Mouse (Mus musculus) stomach, embryonic 14.5 days (tissue): Measurements from ENCODE around the gene Ifna14. TPM values are rescaled to one million over a fixed set of nuclear protein-coding genes. Genes with fewer than 3 reads are reported as not detected.

Experiments used
- ATAC-seq: fragments of 200-750 bp; cut with Nextera tagmentation; 2 replicates; pipeline ENCODE4 v1.8.0; 2017; ENCODE audit warnings: low read depth, moderate TSS enrichment; ENCODE audit not compliant: insufficient number of reproducible peaks, insufficient read depth, low FRiP score
- H3K27ac ChIP-seq: fragments of 300-500 bp; sonication (generic); 2 replicates; pipeline ENCODE4 v1.5.1; 2014; ENCODE audit warnings: mild to moderate bottlenecking, low read length, moderate library complexity, mixed read lengths
- H3K27me3 ChIP-seq: fragments of 300-500 bp; sonication (generic); 2 replicates; pipeline ENCODE4 v1.6.1; 2014; ENCODE audit warnings: low read length, control low read depth, mixed read lengths; ENCODE audit not compliant: control insufficient read depth, insufficient read depth
- H3K36me3 ChIP-seq: fragments of 300-500 bp; sonication (generic); 2 replicates; pipeline ENCODE4 v1.6.1; 2014; ENCODE audit warnings: mild to moderate bottlenecking, control low read depth, low read length, moderate library complexity, mixed read lengths; ENCODE audit not compliant: control insufficient read depth, insufficient read depth
- H3K4me1 ChIP-seq: fragments of 300-500 bp; sonication (generic); 2 replicates; pipeline ENCODE4 v1.6.1; 2014; ENCODE audit warnings: low read length, control low read depth, mixed read lengths; ENCODE audit not compliant: control insufficient read depth, insufficient read depth
- H3K4me2 ChIP-seq: fragments of 300-500 bp; sonication (generic); replicated peaks from 2 replicates; pipeline ENCODE4 v1.6.1; 2014; ENCODE audit warnings: low read depth, low read length, control low read depth
- H3K4me3 ChIP-seq: fragments of 300-500 bp; sonication (generic); 2 replicates; pipeline ENCODE4 v1.5.1; 2014; ENCODE audit warnings: low read depth, low read length, control low read depth
- H3K9ac ChIP-seq: fragments of 300-500 bp; sonication (generic); replicated peaks from 2 replicates; pipeline ENCODE4 v1.6.1; 2014; ENCODE audit warnings: low read depth, mild to moderate bottlenecking, control low read depth, low read length, moderate library complexity, mixed read lengths
- H3K9me3 ChIP-seq: fragments of 300-500 bp; sonication (generic); 2 replicates; pipeline ENCODE4 v1.6.1; 2016; ENCODE audit warnings: low read depth, low read length, control low read depth; ENCODE audit not compliant: control insufficient read depth
- WGBS: fragments of 180-500 bp; shearing (Covaris S2); extraction: QIAGEN DNeasy Blood & Tissue Kit; methylation state at CpG from one replicate; pipeline ENCODE4 v1.1.7; 2014; 5-methylcytosine and 5-hydroxymethylcytosine counted together
- polyA plus RNA-seq: library from polyadenylated mRNA; unstranded; fragments of >200 nt; fragmentation: Nextera tagmentation; extraction: Ambion mirVana; gene quantifications from 2 replicates; pipeline ENCODE4 v1.2.1, GENCODE M21; 2014

Gene Ifna14
- polyA plus RNA-seq, 1 experiment from 2014 or later: not detected

DNA sequence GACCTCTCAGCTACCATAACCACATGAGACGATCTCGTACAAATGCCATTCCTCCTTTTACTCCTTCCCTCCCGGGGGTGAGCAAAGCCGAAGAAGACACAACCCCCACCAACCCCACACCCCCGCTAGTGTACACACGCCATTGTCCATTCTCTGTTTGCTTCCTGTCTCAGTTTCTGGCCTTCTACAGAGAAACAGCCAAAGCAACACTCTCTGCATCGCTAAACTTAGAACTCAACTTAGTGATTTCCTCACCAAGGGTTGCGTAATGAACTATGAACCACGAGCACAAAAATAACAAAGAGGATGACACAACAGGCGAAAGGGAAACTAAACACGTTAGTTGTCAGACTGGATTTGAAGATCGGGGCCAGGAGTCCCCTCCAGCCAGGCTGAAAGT, 34.3 kb downstream of the Ifna14 start:
- ATAC-seq: no peak
- no peaks in the 10 kb centered on the region for H3K36me3 ChIP-seq
- WGBS: 63% methylated on average over 12 of the region's 12 CpGs
- H3K4me1 ChIP-seq: 0 out of 2 replicates have a peak, but pooled peaks cover 2% of the 10 kb centered on the region
- no peak overlapping the region for H3K4me3 ChIP-seq
- H3K9me3 ChIP-seq: no peaks in the 10 kb centered on the region
- H3K27me3 ChIP-seq: no peaks in the 10 kb centered on the region
- no peak overlapping the region for H3K4me2 ChIP-seq
- no peak overlapping the region for H3K9ac ChIP-seq
- no peak overlapping the region; the same call in 1 of the 2 replicates for H3K27ac ChIP-seq

DNA sequence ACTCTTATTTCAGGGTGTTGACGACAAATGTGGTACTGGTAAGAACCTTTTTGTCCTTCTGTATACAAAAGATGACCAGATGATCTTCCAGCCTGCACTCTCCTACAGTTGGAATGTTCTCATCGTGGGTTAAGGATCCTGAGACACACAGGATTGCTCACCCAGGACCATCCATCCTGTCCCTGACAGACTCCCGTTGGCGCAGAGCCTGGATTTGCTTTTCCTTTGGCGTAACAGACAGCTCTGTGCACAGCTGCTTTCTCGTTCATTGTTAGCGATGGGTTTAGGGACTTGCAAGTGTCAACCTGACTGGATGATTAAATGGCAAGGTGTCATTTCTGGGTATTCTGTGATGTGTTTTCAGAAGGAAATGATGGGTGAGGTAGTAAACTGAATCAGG, 35.0 kb downstream of the Ifna14 start:
- Histone ChIP-seq H3K4me2 (no peak overlapping the region), H3K27me3 (no peaks in the 10 kb centered on the region), H3K4me3 (no peak overlapping the region), H3K27ac (no peak overlapping the region), H3K4me1 (0 out of 2 replicates have a peak, but pooled peaks cover 2% of the 10 kb centered on the region), H3K36me3 (no peaks in the 10 kb centered on the region), H3K9ac (no peak overlapping the region), H3K9me3 (no peaks in the 10 kb centered on the region)
- 22% methylated on average over 7 of the region's 7 CpGs for WGBS
- ATAC-seq: no peak

DNA sequence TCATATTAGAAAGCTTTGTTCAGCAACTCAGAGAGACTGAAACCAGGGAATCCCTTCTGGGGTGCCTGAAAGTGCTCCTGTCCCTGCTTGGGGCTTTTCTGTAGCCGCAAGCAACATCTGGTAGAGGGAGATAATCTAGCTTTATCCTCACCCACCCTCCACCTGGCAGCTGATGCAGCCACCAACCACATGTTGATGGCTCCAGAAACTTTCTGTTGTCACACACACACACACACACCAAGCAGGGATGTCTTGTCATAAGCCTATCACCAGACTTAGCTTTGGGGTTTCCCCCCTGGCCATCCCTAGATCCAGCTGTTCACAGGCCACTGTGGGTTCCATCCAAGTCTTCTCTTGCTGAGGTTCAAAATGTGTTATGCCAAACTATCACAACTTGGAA, 35.9 kb downstream of the Ifna14 start:
- 85% methylated on average over 1 of the region's 1 CpGs for WGBS

DNA sequence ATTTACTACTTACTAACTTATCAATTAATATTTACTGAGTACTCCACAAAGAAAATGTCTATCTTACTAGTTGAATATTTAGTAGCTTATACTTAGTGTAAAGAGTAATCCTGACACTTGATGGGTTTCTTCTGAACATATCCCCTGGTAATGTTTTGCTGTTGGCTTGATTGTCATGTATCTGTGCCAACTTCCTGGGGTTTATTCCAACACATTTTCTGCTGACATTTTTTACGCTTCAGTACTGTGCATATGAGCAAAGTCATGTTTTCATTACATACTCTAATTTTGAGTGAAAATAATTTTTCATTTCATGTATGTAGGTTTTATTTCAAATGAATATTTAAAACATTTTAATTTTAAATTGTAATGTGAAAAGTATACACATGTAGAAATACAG, 36.7 kb downstream of the Ifna14 start:
- H3K4me1 ChIP-seq: 0 out of 2 replicates have a peak, but pooled peaks cover 2% of the 10 kb centered on the region
- no peak overlapping the region for H3K9ac ChIP-seq
- no peaks in the 10 kb centered on the region for H3K27me3 ChIP-seq
- no peak overlapping the region for H3K27ac ChIP-seq
- no peak overlapping the region for H3K4me2 ChIP-seq
- no peaks in the 10 kb centered on the region for H3K9me3 ChIP-seq
- ATAC-seq: no peak
- H3K4me3 ChIP-seq: no peak overlapping the region
- H3K36me3 ChIP-seq: no peaks in the 10 kb centered on the region
- WGBS: 81% methylated on average over 1 of the region's 1 CpGs

More for the DNA sequence above, 35.9 kb downstream of the Ifna14 start:
- no peak overlapping the region for H3K4me2 ChIP-seq
- H3K9ac ChIP-seq: no peak overlapping the region
- no peaks in the 10 kb centered on the region for H3K36me3 ChIP-seq
- H3K9me3 ChIP-seq: no peaks in the 10 kb centered on the region
- H3K4me3 ChIP-seq: no peak overlapping the region
- no peak for ATAC-seq
- 0 out of 2 replicates have a peak, but pooled peaks cover 2% of the 10 kb centered on the region for H3K4me1 ChIP-seq
- H3K27ac ChIP-seq: no peak overlapping the region
- H3K27me3 ChIP-seq: no peaks in the 10 kb centered on the region

DNA sequence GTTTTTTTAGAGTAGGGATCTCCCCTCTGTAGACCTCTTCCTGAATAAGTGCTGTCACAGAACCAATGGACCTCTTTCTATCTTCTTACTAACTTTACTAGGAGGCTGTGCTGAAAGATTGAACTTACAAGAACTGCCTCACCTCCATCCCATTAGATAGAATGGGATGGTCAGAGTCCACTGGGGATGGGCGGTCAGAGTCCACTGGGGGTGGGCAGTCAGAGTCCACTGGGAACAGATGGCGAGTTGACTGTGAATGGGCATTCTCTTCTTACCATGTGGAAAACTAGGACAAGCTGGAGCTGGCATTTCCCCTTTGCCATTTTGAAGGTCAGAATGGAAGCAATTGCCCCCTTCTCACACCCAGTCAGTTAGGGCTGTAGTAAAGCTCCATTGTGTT, 38.1 kb downstream of the Ifna14 start:
- H3K36me3 ChIP-seq: no peaks in the 10 kb centered on the region
- 87% methylated on average over 2 of the region's 2 CpGs for WGBS
- H3K4me1 ChIP-seq: 0 out of 2 replicates have a peak, but pooled peaks cover 2% of the 10 kb centered on the region
- H3K4me3 ChIP-seq: no peak overlapping the region
- H3K4me2 ChIP-seq: no peak overlapping the region
- H3K27ac ChIP-seq: no peak overlapping the region
- no peak overlapping the region for H3K9ac ChIP-seq
- no peaks in the 10 kb centered on the region for H3K9me3 ChIP-seq
- no peak for ATAC-seq
- H3K27me3 ChIP-seq: no peaks in the 10 kb centered on the region

DNA sequence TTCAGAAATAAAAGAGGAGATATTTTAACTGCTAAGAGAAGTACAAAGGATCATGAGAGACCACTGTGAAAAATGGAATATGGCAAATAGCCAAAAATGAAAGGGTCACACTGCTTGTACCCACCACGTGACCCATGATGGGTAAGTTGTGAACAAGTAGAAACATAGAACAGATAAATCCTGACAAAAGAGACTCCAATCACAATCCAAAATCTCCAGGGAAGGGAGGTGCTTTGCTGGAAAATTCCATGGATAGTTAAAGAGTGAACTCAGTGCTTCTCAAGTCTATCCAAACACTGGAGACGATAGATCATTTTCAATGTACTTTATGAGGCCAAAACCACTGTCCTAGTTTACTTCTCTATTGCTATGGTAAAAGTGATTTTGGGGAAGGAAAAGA, 40.7 kb downstream of the Ifna14 start:
- Histone ChIP-seq H3K4me3 (no peak overlapping the region), H3K9me3 (no peaks in the 10 kb centered on the region), H3K4me2 (no peak overlapping the region), H3K27ac (no peak overlapping the region), H3K4me1 (no peaks in the 10 kb centered on the region), H3K36me3 (no peaks in the 10 kb centered on the region), H3K9ac (no peak overlapping the region), H3K27me3 (no peaks in the 10 kb centered on the region)
- no peak for ATAC-seq
- WGBS: 71% methylated on average over 2 of the region's 2 CpGs

DNA sequence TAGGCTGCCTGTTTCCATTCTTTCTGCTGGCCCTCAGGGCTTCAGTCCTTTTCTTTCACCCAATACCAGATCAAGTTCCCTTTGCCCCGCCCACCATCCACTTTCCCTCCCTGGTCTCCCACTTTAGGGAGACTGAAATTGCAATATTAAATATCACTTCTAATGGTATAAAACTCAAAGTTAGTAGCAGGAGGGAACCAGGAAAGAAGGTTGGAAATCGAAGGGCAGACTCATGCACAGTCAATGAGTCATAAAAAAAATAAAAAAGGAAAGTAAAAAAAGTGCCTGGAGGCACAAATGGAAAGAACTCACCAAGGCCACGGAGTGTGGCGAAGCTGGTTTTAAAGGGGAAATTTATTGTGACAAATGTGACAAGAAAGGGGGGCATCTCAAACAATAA, 41.3 kb downstream of the Ifna14 start:
- Histone ChIP-seq H3K4me1 (no peaks in the 10 kb centered on the region), H3K9me3 (no peaks in the 10 kb centered on the region), H3K4me3 (no peak overlapping the region), H3K36me3 (no peaks in the 10 kb centered on the region), H3K9ac (no peak overlapping the region), H3K4me2 (no peak overlapping the region), H3K27me3 (no peaks in the 10 kb centered on the region), H3K27ac (no peak overlapping the region)
- ATAC-seq: no peak
- 65% methylated on average over 4 of the region's 4 CpGs for WGBS

DNA sequence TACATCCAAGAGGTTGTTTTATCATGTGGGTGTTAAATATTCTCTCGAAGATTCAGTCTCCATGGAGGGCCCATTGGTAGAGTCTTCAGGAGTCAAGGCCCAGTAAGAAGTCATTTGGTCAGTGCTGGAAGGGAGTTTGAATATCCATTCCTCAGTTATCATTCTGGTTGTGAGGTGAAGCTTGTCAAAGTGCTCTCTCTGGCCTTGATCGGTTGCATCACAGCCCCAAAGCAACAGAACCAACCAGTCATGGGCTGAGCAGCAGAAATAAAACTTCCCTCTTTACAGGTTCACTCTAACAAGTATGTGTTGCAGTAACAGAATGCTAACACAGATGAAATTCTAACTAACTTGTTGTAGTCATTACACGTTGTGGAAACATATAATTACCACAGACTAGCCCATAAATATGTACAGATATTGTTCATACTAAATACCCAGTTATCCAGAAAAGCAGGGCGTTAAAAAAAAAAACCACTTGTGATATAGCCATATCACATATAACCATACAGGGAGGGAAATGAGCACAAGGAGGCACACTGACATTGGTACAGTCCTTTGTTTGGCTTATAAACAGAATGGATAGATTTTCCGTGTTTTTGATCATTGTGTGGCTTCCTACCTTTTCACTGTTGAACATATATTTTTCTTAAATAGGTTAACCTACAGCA, 45.1 kb downstream of the Ifna14 start:
- H3K9ac ChIP-seq: no peak overlapping the region
- H3K36me3 ChIP-seq: no peaks in the 10 kb centered on the region
- no peak overlapping the region for H3K27ac ChIP-seq
- H3K4me1 ChIP-seq: no peaks in the 10 kb centered on the region
- WGBS: 83% methylated on average over 5 of the region's 5 CpGs
- H3K4me3 ChIP-seq: no peak overlapping the region
- H3K27me3 ChIP-seq: no peaks in the 10 kb centered on the region
- H3K4me2 ChIP-seq: no peak overlapping the region
- ATAC-seq: no peak
- H3K9me3 ChIP-seq: no peaks in the 10 kb centered on the region

DNA sequence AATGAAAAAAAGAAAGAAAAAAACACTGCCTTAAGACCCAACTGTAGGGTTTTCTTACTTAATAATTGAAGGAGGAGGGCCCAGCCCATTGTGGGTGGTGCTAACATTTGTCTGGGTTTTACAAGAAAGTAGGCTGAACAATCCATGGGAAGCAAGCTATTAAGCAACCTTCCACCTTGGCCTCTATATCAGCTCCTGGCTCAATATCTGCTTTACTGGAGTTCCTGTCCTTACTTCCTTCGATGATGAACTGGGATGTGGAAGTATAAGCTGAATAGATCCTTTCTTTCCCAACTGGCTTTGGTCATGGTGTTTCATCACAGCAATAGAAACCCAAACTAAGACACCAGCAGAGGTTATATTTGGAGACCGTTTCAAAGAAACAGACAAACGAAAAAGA, 46.2 kb downstream of the Ifna14 start:
- ATAC-seq: no peak
- H3K27ac ChIP-seq: no peak overlapping the region
- WGBS: 87% methylated on average over 3 of the region's 3 CpGs

More for the DNA sequence above, 46.2 kb downstream of the Ifna14 start:
- Histone ChIP-seq H3K9ac (no peak overlapping the region), H3K36me3 (no peaks in the 10 kb centered on the region), H3K9me3 (no peaks in the 10 kb centered on the region), H3K4me3 (no peak overlapping the region), H3K27me3 (no peaks in the 10 kb centered on the region), H3K4me1 (no peaks in the 10 kb centered on the region), H3K4me2 (no peak overlapping the region)
